Mouse (Mus musculus) heart, adult 2 months (tissue): ENCODE results near the gene Hoga1. TPM values are rescaled to one million over a fixed set of nuclear protein-coding genes. Genes with fewer than 3 reads are reported as not detected.
A peak's percentile ranks its signal among the peaks of the same experiment; 100 is the strongest.

ENCODE experiments used
- DNase-seq, 2 experiments: peaks; one replicate each; pipeline ENCODE4 v3.0.0; 2021
- H3K27ac ChIP-seq: fragments of 200-600 bp; 2 replicates; pipeline ENCODE4 v1.8.1; 2022
- H3K27me3 ChIP-seq: fragments of 200-500 bp; 2 replicates; pipeline ENCODE4 v1.6.1; 2012; ENCODE audit warnings: mild to moderate bottlenecking, low read length, inconsistent platforms, mixed read lengths; ENCODE audit not compliant: control insufficient read depth, insufficient read depth
- H3K36me3 ChIP-seq: fragments of 200-500 bp; 2 replicates; pipeline ENCODE4 v1.6.1; 2012; ENCODE audit warnings: low read length, inconsistent platforms; ENCODE audit not compliant: control insufficient read depth, insufficient read depth
- H3K4me1 ChIP-seq: fragments of 200-500 bp; 2 replicates; pipeline ENCODE4 v1.6.1; 2011; ENCODE audit warnings: low read length; ENCODE audit not compliant: control insufficient read depth, insufficient read depth
- H3K4me3 ChIP-seq: fragments of 200-600 bp; 2 replicates; pipeline ENCODE4 v1.8.1; 2022
- H3K79me2 ChIP-seq: fragments of 200-500 bp; replicated peaks from 2 replicates; pipeline ENCODE4 v1.6.1; 2012; ENCODE audit warnings: mild to moderate bottlenecking, inconsistent platforms, low read length, moderate library complexity, mixed read lengths; ENCODE audit not compliant: control insufficient read depth, insufficient read depth
- H3K9ac ChIP-seq: fragments of 200-500 bp; 2 replicates; pipeline ENCODE4 v1.6.1; 2012; ENCODE audit warnings: low read depth, mild to moderate bottlenecking, control low read depth, inconsistent platforms, low read length, mixed read lengths
- CTCF ChIP-seq: fragments of 200-600 bp; IDR thresholded peaks from 2 replicates; pipeline ENCODE4 v1.8.1; 2022; ENCODE audit warnings: antibody characterized with exemption, mild to moderate bottlenecking, moderate library complexity
- EP300 ChIP-seq: fragments of 200-500 bp; IDR thresholded peaks from 2 replicates; pipeline ENCODE4 v1.6.1; 2011; ENCODE audit warnings: low read depth, low read length, control low read depth; ENCODE audit not compliant: insufficient read depth
- POLR2A ChIP-seq: fragments of 200-500 bp; IDR thresholded peaks from 2 replicates; pipeline ENCODE4 v1.6.1; 2011; ENCODE audit warnings: mild to moderate bottlenecking, low read depth, low read length, control low read depth; ENCODE audit not compliant: insufficient read depth
- WGBS: fragments of 180-500 bp; shearing (Covaris S2); methylation state at CpG from one replicate; pipeline ENCODE4 v1.1.7; 2018; 5-methylcytosine and 5-hydroxymethylcytosine counted together
- intact Hi-C: fragments of 180-260 bp; cut with DNase I; formaldehyde crosslinking; loops from one replicate; pipeline ENCODE4 v1.15.1; 2025
- polyA plus RNA-seq: library from polyadenylated mRNA; depleted of rRNA; stranded (reverse); fragments of >200 nt; gene quantifications from 2 replicates; pipeline ENCODE4 v1.2.3, GENCODE M21; 2012
- total RNA-seq, 2 experiments: library from RNA; stranded (reverse); gene quantifications; 2 replicates each; pipeline ENCODE4 v1.2.3; 2021

The Hoga1 gene
- total and polyA plus RNA-seq, 3 experiments: 1.4 to 2.3 (median 1.6) TPM

DNA sequence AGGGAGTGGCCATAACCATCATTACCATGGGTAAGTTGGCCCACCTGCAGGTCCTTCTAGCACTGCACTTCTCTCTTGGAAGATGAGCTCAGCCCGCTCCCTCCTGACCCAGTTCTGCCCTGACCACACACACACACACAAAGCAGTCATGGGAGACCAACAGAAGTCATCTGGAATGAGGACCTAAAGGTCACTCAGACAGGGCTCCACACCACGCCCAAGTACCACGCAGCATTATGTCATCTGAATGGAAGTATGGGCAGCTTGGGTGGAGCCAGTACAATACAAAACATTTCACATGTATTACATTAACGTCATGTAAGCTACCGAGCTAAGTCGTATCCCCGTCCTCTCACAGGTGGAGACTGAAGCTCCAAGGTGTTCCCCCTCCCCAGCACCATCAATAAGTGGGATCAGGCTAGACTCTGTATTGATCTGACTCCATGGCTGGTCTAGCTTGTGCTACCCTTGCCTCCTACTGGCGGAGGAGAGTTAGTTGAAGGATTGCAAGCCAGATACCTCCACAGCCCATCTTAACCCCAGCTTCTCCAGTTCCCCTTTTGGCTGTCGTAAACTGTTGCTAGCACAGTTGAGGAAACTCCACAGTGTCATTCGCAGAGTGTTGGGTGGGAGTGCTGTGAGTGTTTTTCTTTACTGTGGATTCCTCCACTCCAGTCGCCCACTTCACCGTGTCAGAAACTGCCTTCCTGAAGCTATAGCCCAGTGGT is 44.0 kb upstream of the Hoga1 start:
- no peak overlapping the region for H3K4me3 ChIP-seq
- TF ChIP-seq POLR2A: no peak
- peaks cover 44% of the 10 kb centered on the region for H3K4me1 ChIP-seq
- no peak for DNase-seq
- WGBS: 89% methylated on average over 12 of the region's 12 CpGs
- H3K27ac ChIP-seq: peak overlapping the region; percentile 65; the same call in 1 of the 2 replicates
- H3K27me3 ChIP-seq: no peaks in the 10 kb centered on the region
- H3K79me2 ChIP-seq: no peaks in the 10 kb centered on the region; the same call in 1 of the 2 replicates
- intact Hi-C loops: no loop called here
- H3K9ac ChIP-seq: no peak overlapping the region
- H3K36me3 ChIP-seq: no peaks in the 10 kb centered on the region; the same call in 1 of the 2 replicates

DNA sequence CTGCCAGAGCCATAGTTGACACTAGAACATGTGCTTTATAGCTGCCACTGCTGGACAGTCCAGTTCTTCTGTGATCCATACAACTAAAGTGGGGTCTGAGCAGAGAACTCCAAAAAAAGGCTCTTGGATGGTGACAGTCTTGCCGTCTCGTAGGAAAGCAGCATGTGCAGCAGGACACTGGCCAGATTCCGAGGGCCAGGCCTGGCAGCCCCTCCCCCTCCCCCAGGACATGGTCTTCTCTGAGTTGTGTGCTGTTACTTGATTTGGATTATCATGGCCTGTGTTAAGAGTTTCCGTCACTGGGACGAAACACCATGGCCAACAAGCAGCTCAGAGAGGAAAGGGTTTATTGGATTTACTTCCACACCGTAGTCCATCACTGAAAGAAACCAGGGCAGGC is 41.2 kb upstream of the Hoga1 start:
- DNase-seq: no peak
- 31% methylated on average over 6 of the region's 6 CpGs for WGBS
- Histone ChIP-seq H3K27me3 (no peaks in the 10 kb centered on the region), H3K79me2 (no peaks in the 10 kb centered on the region; the same call in 1 of the 2 replicates), H3K4me3 (no peak overlapping the region), H3K27ac (no peak overlapping the region; the same call in 1 of the 2 replicates), H3K4me1 (peaks cover 48% of the 10 kb centered on the region), H3K36me3 (peaks cover 2% of the 10 kb centered on the region; the same call in 1 of the 2 replicates), H3K9ac (no peak overlapping the region)
- intact Hi-C loops: no loop called here
- TF ChIP-seq CTCF: no peak
- no peak for TF ChIP-seq POLR2A
- no peak for TF ChIP-seq EP300

DNA sequence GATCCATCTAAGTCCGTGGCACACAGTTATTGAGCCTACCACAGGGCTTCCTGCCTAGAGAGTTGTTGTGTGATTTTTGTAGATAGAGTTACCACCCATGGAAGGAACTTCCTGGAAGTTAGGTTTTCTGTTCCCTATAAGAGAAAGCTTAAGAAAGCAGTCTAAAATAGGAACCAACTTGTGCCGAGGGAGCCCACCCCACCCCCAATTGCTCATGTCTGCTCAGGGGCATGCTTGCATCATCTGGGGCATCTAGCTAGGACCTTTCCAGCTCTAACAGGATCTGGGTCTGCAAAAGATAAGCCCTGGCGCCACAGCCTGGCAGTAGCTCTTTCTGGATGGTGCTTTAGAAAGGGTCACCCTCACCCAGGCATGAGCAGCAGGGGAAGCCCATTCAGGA is 39.8 kb upstream of the Hoga1 start:
- no peak for TF ChIP-seq EP300
- TF ChIP-seq POLR2A: no peak
- TF ChIP-seq CTCF: no peak
- intact Hi-C loops: no loop called here
- Histone ChIP-seq H3K79me2 (no peaks in the 10 kb centered on the region; the same call in 1 of the 2 replicates), H3K36me3 (0 out of 2 replicates have a peak, but pooled peaks cover 2% of the 10 kb centered on the region), H3K4me3 (no peak overlapping the region), H3K4me1 (peaks cover 42% of the 10 kb centered on the region), H3K27me3 (no peaks in the 10 kb centered on the region), H3K9ac (no peak overlapping the region), H3K27ac (no peak overlapping the region; the same call in 1 of the 2 replicates)
- WGBS: 28% methylated on average over 3 of the region's 3 CpGs
- DNase-seq: peak in 1 of 2 experiments; percentile 63

DNA sequence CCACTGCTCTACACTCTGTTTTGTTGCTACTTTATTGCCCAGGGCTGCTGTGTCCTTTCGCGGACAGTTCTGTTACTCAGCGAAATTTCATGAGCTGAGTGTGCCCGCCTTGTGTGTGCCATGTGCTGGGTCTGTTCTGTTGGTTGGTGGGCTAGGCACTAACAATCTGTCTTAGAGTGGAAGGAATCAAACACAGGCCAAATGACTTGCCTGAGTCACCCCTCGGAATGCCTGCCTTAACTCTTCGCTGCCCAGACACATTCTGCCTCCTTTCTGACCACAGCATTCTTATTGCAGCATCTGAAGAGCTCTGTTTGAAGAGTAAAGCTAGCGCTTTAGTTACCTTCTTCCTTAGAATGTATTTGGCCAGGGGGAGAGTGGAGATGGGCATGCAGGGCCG is 38.8 kb upstream of the Hoga1 start:
- WGBS: 84% methylated on average over 8 of the region's 8 CpGs
- no peak overlapping the region for H3K4me3 ChIP-seq
- no peak overlapping the region; the same call in 1 of the 2 replicates for H3K27ac ChIP-seq
- no peaks in the 10 kb centered on the region; the same call in 1 of the 2 replicates for H3K79me2 ChIP-seq
- H3K36me3 ChIP-seq: 0 out of 2 replicates have a peak, but pooled peaks cover 2% of the 10 kb centered on the region
- H3K27me3 ChIP-seq: no peaks in the 10 kb centered on the region
- no peak overlapping the region for H3K9ac ChIP-seq
- intact Hi-C loops: no loop called here
- no peak for TF ChIP-seq CTCF
- no peak for TF ChIP-seq EP300
- no peak for TF ChIP-seq POLR2A
- H3K4me1 ChIP-seq: peaks cover 36% of the 10 kb centered on the region
- no peak for DNase-seq

DNA sequence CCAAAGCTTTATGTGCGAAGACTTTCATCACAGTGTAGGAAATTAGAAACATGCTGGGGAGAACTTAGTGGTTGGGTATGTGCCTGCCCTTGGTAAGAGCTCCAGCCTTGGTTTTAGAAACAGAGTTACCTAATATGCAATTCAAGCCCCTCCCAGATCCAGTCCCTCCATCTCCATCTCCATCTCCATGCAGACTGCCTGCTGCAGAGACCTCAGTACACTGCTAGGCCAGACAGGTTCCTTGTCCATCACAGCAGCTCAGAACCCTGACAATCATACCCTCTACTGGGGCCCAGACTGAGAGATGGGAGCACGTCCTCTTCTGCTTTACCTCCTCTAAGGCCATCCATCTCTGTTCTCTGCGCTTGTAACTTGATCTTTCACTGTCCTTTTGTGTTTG is 36.8 kb upstream of the Hoga1 start:
- H3K4me1 ChIP-seq: peaks cover 32% of the 10 kb centered on the region
- WGBS: 45% methylated on average over 3 of the region's 3 CpGs

DNA sequence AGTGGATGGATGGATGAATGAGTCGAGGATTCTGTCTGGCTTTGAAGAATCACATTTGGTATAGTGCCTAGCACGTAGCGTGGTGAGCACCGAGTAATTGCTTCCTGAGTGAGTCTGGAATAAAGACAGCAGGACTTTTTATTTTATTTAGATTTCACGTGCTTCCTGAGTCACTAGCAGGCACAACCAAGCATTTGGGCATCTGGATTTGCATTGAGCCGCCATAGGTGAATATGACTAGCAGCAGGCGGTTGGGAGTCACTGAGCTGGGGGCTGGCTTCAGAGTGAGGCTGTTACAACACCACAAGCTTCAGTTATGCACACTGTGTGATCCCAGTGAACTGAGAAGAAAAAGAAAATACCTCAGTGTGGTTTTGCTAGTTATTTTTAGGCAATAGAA is 36.3 kb upstream of the Hoga1 start:
- WGBS: 45% methylated on average over 7 of the region's 7 CpGs
- TF ChIP-seq EP300 (no peak), CTCF (no peak), POLR2A (no peak)
- Histone ChIP-seq H3K4me3 (no peak overlapping the region), H3K36me3 (0 out of 2 replicates have a peak, but pooled peaks cover 2% of the 10 kb centered on the region), H3K79me2 (no peaks in the 10 kb centered on the region), H3K27me3 (no peaks in the 10 kb centered on the region), H3K9ac (no peak overlapping the region), H3K4me1 (peaks cover 32% of the 10 kb centered on the region), H3K27ac (peak overlapping the region; percentile 51)
- intact Hi-C loops: no loop called here
- no peak for DNase-seq

More for the DNA sequence above, 36.8 kb upstream of the Hoga1 start:
- Histone ChIP-seq H3K9ac (no peak overlapping the region), H3K4me3 (no peak overlapping the region), H3K27ac (peak overlapping the region; percentile 51), H3K36me3 (0 out of 2 replicates have a peak, but pooled peaks cover 2% of the 10 kb centered on the region), H3K79me2 (no peaks in the 10 kb centered on the region), H3K27me3 (no peaks in the 10 kb centered on the region)
- DNase-seq: no peak
- intact Hi-C loops: no loop called here
- TF ChIP-seq POLR2A (no peak), CTCF (no peak), EP300 (no peak)
